In genomic region chr2:25333569-25333968, GRCm38 (mm10) we compare ENCODE assay signal across 9 mouse cellular contexts. TPM values are rescaled to one million over a fixed set of nuclear protein-coding genes. Genes with fewer than 3 reads are reported as not detected.
A peak's percentile ranks its signal among the peaks of the same experiment; 100 is the strongest.
DNase-seq lines count a peak whose midpoint lies in the region; ATAC-seq and TF ChIP-seq lines count a peak whose summit lies in the region.
"Had no signal": no experiment of that assay in that cellular context is flagged by ENCODE, and none has a peak within 500 bp of the region (broad histone marks: within the 10 kb centered on the region; RNA-seq: fewer than 3 reads in every experiment).

No protein-coding gene starts in this region.

- H3K4me1 ChIP-seq in kidney, embryonic 15.5 days, result peaks cover 24% of the 10 kb centered on the region
- H3K4me1 ChIP-seq in embryonic facial prominence, embryonic 10.5 days, result peaks cover 19% of the 10 kb centered on the region
- H3K4me1 ChIP-seq in hindbrain, postnatal 0 days (ENCODE audit: insufficient read depth, low read length), result peaks cover 13% of the 10 kb centered on the region
- peaks cover 33% of the 10 kb centered on the region for H3K4me1 ChIP-seq in midbrain, embryonic 15.5 days

- no peak for TF ChIP-seq CTCF in hindbrain, postnatal 0 days (IDR thresholded peaks at IDR 0.05; ENCODE audit: low read depth)

- H3K27ac ChIP-seq in kidney, embryonic 15.5 days, result no peak overlapping the region
- no peak overlapping the region for H3K27ac ChIP-seq in embryonic facial prominence, embryonic 10.5 days (replicated peaks)
- H3K27ac ChIP-seq in hindbrain, postnatal 0 days, result no peak overlapping the region
- no peak overlapping the region for H3K27ac ChIP-seq in midbrain, embryonic 15.5 days

- H3K4me3 ChIP-seq in kidney, embryonic 15.5 days (replicated peaks), result peak overlapping the region; percentile 74
- peak overlapping the region; percentile 93 for H3K4me3 ChIP-seq in embryonic facial prominence, embryonic 10.5 days
- H3K4me3 ChIP-seq in hindbrain, postnatal 0 days (ENCODE audit: low read length), result peak overlapping the region; percentile 95
- H3K4me3 ChIP-seq in midbrain, embryonic 15.5 days, result peak overlapping the region; percentile 68

- no peaks in the 10 kb centered on the region for H3K27me3 ChIP-seq in kidney, embryonic 15.5 days
- no peaks in the 10 kb centered on the region for H3K27me3 ChIP-seq in embryonic facial prominence, embryonic 10.5 days (replicated peaks; ENCODE audit: low read depth, poor library complexity, severe bottlenecking)
- no peaks in the 10 kb centered on the region for H3K27me3 ChIP-seq in hindbrain, postnatal 0 days (ENCODE audit: insufficient read depth, low read length)
- H3K27me3 ChIP-seq in midbrain, embryonic 15.5 days (replicated peaks), result no peaks in the 10 kb centered on the region
- H3K27me3 ChIP-seq: Patski had no signal

- H3K4me2 ChIP-seq in kidney, embryonic 15.5 days, result peak overlapping the region; percentile 94
- H3K4me2 ChIP-seq in hindbrain, postnatal 0 days (ENCODE audit: low read depth, low read length), result peak overlapping the region; percentile 97
- H3K4me2 ChIP-seq in midbrain, embryonic 15.5 days, result peak overlapping the region; percentile 85

- H3K36me3 ChIP-seq in kidney, embryonic 15.5 days, result peaks cover 49% of the 10 kb centered on the region
- H3K36me3 ChIP-seq in embryonic facial prominence, embryonic 10.5 days (replicated peaks), result peaks cover 50% of the 10 kb centered on the region
- H3K36me3 ChIP-seq in hindbrain, postnatal 0 days (ENCODE audit: insufficient read depth, low read length), result peaks cover 43% of the 10 kb centered on the region
- peaks cover 42% of the 10 kb centered on the region for H3K36me3 ChIP-seq in midbrain, embryonic 15.5 days (replicated peaks)

- WGBS in kidney, embryonic 15.5 days, result 87% methylated on average over 2 of the region's 2 CpGs
- WGBS in embryonic facial prominence, embryonic 10.5 days, result 74% methylated on average over 2 of the region's 2 CpGs
- 76% methylated on average over 2 of the region's 2 CpGs for WGBS in hindbrain, postnatal 0 days
- WGBS in midbrain, embryonic 15.5 days, result 83% methylated on average over 2 of the region's 2 CpGs

- H3K9me3 ChIP-seq in kidney, embryonic 15.5 days (replicated peaks), result no peaks in the 10 kb centered on the region
- H3K9me3 ChIP-seq in embryonic facial prominence, embryonic 10.5 days, result no peaks in the 10 kb centered on the region
- H3K9me3 ChIP-seq in hindbrain, postnatal 0 days (ENCODE audit: low read length), result no peaks in the 10 kb centered on the region
- H3K9me3 ChIP-seq in midbrain, embryonic 15.5 days, result no peaks in the 10 kb centered on the region

- DNase-seq in kidney, adult 8-10 months, result no peak
- no peak for DNase-seq in embryonic facial prominence, embryonic 10.5 days (ENCODE audit: low spot score)
- DNase-seq in hindbrain, postnatal 0 days (ENCODE audit: low spot score), result no peak
- no peak for DNase-seq in spleen, postnatal 10 days (ENCODE audit: low spot score in 2 of 2)
- no peak for DNase-seq in adrenal gland, postnatal 14 days
- no peak for DNase-seq in left cerebral cortex, adult 18-20 months (ENCODE audit: low spot score in 2 of 2)

- no peak for ATAC-seq in kidney, embryonic 15.5 days (replicated peaks; ENCODE audit: low FRiP score)
- ATAC-seq in hindbrain, postnatal 0 days, result no peak
- ATAC-seq in midbrain, embryonic 15.5 days (replicated peaks), result no peak

- H3K9ac ChIP-seq in kidney, embryonic 15.5 days, result peak overlapping the region; percentile 94
- peak overlapping the region; percentile 93 for H3K9ac ChIP-seq in hindbrain, postnatal 0 days (replicated peaks; ENCODE audit: low read length)
- peak overlapping the region; percentile 73; the same call in 1 of the 2 replicates for H3K9ac ChIP-seq in midbrain, embryonic 15.5 days

RNA-seq across cellular contexts. Expression of gene Man1b1, which starts 1.4 kb away (rescaled TPM):
- polyA plus RNA-seq in kidney, embryonic 15.5 days (2015; fragmentation: Nextera tagmentation; extraction: Ambion mirVana), result 50.5 and 53.2 TPM in 2 replicates
- 50.4 and 51.9 TPM in 2 replicates for polyA plus RNA-seq in embryonic facial prominence, embryonic 10.5 days (2016; fragmentation: Nextera tagmentation; extraction: Ambion mirVana)
- total RNA-seq in hindbrain, postnatal 0 days (2014; rRNA removed), result 52.6 and 67.9 TPM in 2 replicates
- 46.7 and 49.7 TPM in 2 replicates for polyA plus RNA-seq in hindbrain, postnatal 0 days (2015; fragmentation: Nextera tagmentation; extraction: Ambion mirVana)
- 44.3 and 50.3 TPM in 2 replicates for polyA plus RNA-seq in midbrain, embryonic 15.5 days (2015; fragmentation: Nextera tagmentation; extraction: Ambion mirVana)
- 43.1 and 45.7 TPM in 2 replicates for total RNA-seq in adrenal gland, postnatal 14 days (2021)
- 10 to 100 TPM; 62.1 to 62.2 TPM for total RNA-seq in left cerebral cortex, adult 18-20 months (2021)

RNA-seq across cellular contexts. Expression of gene Grin1, which starts 14.6 kb away (rescaled TPM):
- 0.53 and 0.71 TPM in 2 replicates for polyA plus RNA-seq in kidney, embryonic 15.5 days (2015; fragmentation: Nextera tagmentation; extraction: Ambion mirVana)
- 0.89 and 1.4 TPM in 2 replicates for polyA plus RNA-seq in embryonic facial prominence, embryonic 10.5 days (2016; fragmentation: Nextera tagmentation; extraction: Ambion mirVana)
- 146 and 156 TPM in 2 replicates for total RNA-seq in hindbrain, postnatal 0 days (2014; rRNA removed)
- 69.5 and 75.7 TPM in 2 replicates for polyA plus RNA-seq in hindbrain, postnatal 0 days (2015; fragmentation: Nextera tagmentation; extraction: Ambion mirVana)
- polyA plus RNA-seq in midbrain, embryonic 15.5 days (2015; fragmentation: Nextera tagmentation; extraction: Ambion mirVana), result 49.1 and 51.5 TPM in 2 replicates
- 9.7 and 11.0 TPM in 2 replicates for total RNA-seq in adrenal gland, postnatal 14 days (2021)
- total RNA-seq in left cerebral cortex, adult 18-20 months (2021), result 100 to 1,000 TPM; 393 to 402 TPM

RNA-seq across cellular contexts. Expression of gene Dpp7, which starts 22.6 kb away (rescaled TPM):
- 23.4 TPM in 2 replicates for polyA plus RNA-seq in kidney, embryonic 15.5 days (2015; fragmentation: Nextera tagmentation; extraction: Ambion mirVana)
- 17.0 and 18.0 TPM in 2 replicates for polyA plus RNA-seq in embryonic facial prominence, embryonic 10.5 days (2016; fragmentation: Nextera tagmentation; extraction: Ambion mirVana)
- 19.0 and 30.0 TPM in 2 replicates for total RNA-seq in hindbrain, postnatal 0 days (2014; rRNA removed)
- polyA plus RNA-seq in hindbrain, postnatal 0 days (2015; fragmentation: Nextera tagmentation; extraction: Ambion mirVana), result 24.7 and 27.8 TPM in 2 replicates
- 23.8 and 25.8 TPM in 2 replicates for polyA plus RNA-seq in midbrain, embryonic 15.5 days (2015; fragmentation: Nextera tagmentation; extraction: Ambion mirVana)
- total RNA-seq in adrenal gland, postnatal 14 days (2021), result 19.9 and 20.8 TPM in 2 replicates
- 10 to 100 TPM; 30.4 to 38.7 TPM for total RNA-seq in left cerebral cortex, adult 18-20 months (2021)

RNA-seq across cellular contexts. Expression of gene Uap1l1, which starts 31.9 kb away (rescaled TPM):
- polyA plus RNA-seq in kidney, embryonic 15.5 days (2015; fragmentation: Nextera tagmentation; extraction: Ambion mirVana), result 24.9 and 27.3 TPM in 2 replicates
- 8.5 and 11.4 TPM in 2 replicates for polyA plus RNA-seq in embryonic facial prominence, embryonic 10.5 days (2016; fragmentation: Nextera tagmentation; extraction: Ambion mirVana)
- total RNA-seq in hindbrain, postnatal 0 days (2014; rRNA removed), result 5.8 and 7.5 TPM in 2 replicates
- polyA plus RNA-seq in hindbrain, postnatal 0 days (2015; fragmentation: Nextera tagmentation; extraction: Ambion mirVana), result 15.6 and 18.5 TPM in 2 replicates
- 5.6 and 5.9 TPM in 2 replicates for polyA plus RNA-seq in midbrain, embryonic 15.5 days (2015; fragmentation: Nextera tagmentation; extraction: Ambion mirVana)
- total RNA-seq in adrenal gland, postnatal 14 days (2021), result 8.7 and 11.8 TPM in 2 replicates
- 10 to 100 TPM; 17.3 to 21.6 TPM for total RNA-seq in left cerebral cortex, adult 18-20 months (2021)

RNA-seq across cellular contexts. Expression of gene Sapcd2, which starts 38.6 kb away (rescaled TPM):
- polyA plus RNA-seq in kidney, embryonic 15.5 days (2015; fragmentation: Nextera tagmentation; extraction: Ambion mirVana), result 40.4 and 42.7 TPM in 2 replicates
- 73.6 and 74.6 TPM in 2 replicates for polyA plus RNA-seq in embryonic facial prominence, embryonic 10.5 days (2016; fragmentation: Nextera tagmentation; extraction: Ambion mirVana)
- total RNA-seq in hindbrain, postnatal 0 days (2014; rRNA removed), result 38.1 and 40.2 TPM in 2 replicates
- polyA plus RNA-seq in hindbrain, postnatal 0 days (2015; fragmentation: Nextera tagmentation; extraction: Ambion mirVana), result 20.2 and 22.0 TPM in 2 replicates
- polyA plus RNA-seq in midbrain, embryonic 15.5 days (2015; fragmentation: Nextera tagmentation; extraction: Ambion mirVana), result 11.1 and 14.7 TPM in 2 replicates
- 3.4 and 3.5 TPM in 2 replicates for total RNA-seq in adrenal gland, postnatal 14 days (2021)
- 1 to 10 TPM; 1.4 to 1.8 TPM for total RNA-seq in left cerebral cortex, adult 18-20 months (2021)

Comparison
In these comparisons a context has a peak if more than half of its experiments do, and no peak if none do; other contexts are left out.
1. RNA of gene Grin1, which starts 14.6 kb away (polyA plus RNA-seq): 69.5 to 75.7 TPM in hindbrain, postnatal 0 days and 49.1 to 51.5 TPM in midbrain, embryonic 15.5 days; 0.89 to 1.4 TPM in embryonic facial prominence, embryonic 10.5 days and 0.53 to 0.71 TPM in kidney, embryonic 15.5 days; every median in the first group is over 10 times any median in the second.
2. Peak in every context shown above with its lines, with median percentiles within 50 percentile points of each other: H3K4me2 ChIP-seq, H3K4me3 ChIP-seq and H3K9ac ChIP-seq.